Mouse (Mus musculus) bone marrow macrophage, adult 2 months (primary cell): ENCODE measurements around the gene Rnf222.

ENCODE experiments used
- CTCF ChIP-seq: IDR thresholded peaks from 2 replicates; pipeline ENCODE4 v1.5.1; 2012; ENCODE audit warnings: low read depth, mild to moderate bottlenecking, low read length, moderate library complexity
- POLR2A ChIP-seq: IDR thresholded peaks from 2 replicates; pipeline ENCODE4 v1.6.1; 2012; ENCODE audit warnings: mild to moderate bottlenecking, low read depth, low read length, borderline replicate concordance

GRCm38 (mm10) chr11:68893911-68894464 is 5.6 kb downstream of the Rnf222 start:
- TF ChIP-seq CTCF (no peak), POLR2A (no peak)
